Mouse (Mus musculus) cerebellum, adult 11-12 months (tissue): ENCODE data around the gene Zdhhc21.

Source experiments
- DNase-seq: peaks from one replicate; pipeline ENCODE4 v3.0.0; 2022

Zdhhc21 gene

GRCm38 (mm10) chr4:82859131-82860125 lies at the start of gene Zdhhc21:
Gene Zdhhc21 (minus strand): TSS chr4:82859958.
- peak; percentile 89 for DNase-seq

- no peak for DNase-seq
Measured at GRCm38 (mm10) chr4:82895227-82895626, 35.5 kb upstream of the Zdhhc21 start.

- no peak for DNase-seq
Measured at GRCm38 (mm10) chr4:82892247-82892646, 32.5 kb upstream of the Zdhhc21 start.

- no peak for DNase-seq
Measured at GRCm38 (mm10) chr4:82891566-82891965, 31.8 kb upstream of the Zdhhc21 start.

- DNase-seq: no peak
Measured at GRCm38 (mm10) chr4:82891049-82891448, 31.3 kb upstream of the Zdhhc21 start.

GRCm38 (mm10) chr4:82890585-82890984 lies 30.8 kb upstream of the Zdhhc21 start:
- no peak for DNase-seq

- DNase-seq: no peak
Measured at GRCm38 (mm10) chr4:82886148-82886547, 26.4 kb upstream of the Zdhhc21 start.

GRCm38 (mm10) chr4:82885535-82885913 lies 25.8 kb upstream of the Zdhhc21 start:
- no peak for DNase-seq

- DNase-seq: peak; percentile 64
Measured at GRCm38 (mm10) chr4:82884636-82885534, 25.1 kb upstream of the Zdhhc21 start, which contains the start of gene Cer1. Gene Cer1 (minus strand): TSS chr4:82885148.

GRCm38 (mm10) chr4:82882500-82882899 lies 22.7 kb upstream of the Zdhhc21 start:
- peak; percentile 3 for DNase-seq

GRCm38 (mm10) chr4:82881366-82881765 lies 21.6 kb upstream of the Zdhhc21 start:
- DNase-seq: no peak

- no peak for DNase-seq
Measured at GRCm38 (mm10) chr4:82880243-82880642, 20.5 kb upstream of the Zdhhc21 start.

GRCm38 (mm10) chr4:82879152-82879551 lies 19.4 kb upstream of the Zdhhc21 start:
- DNase-seq: no peak

- DNase-seq: no peak
Measured at GRCm38 (mm10) chr4:82876656-82877055, 16.9 kb upstream of the Zdhhc21 start.

GRCm38 (mm10) chr4:82875532-82875931 lies 15.8 kb upstream of the Zdhhc21 start:
- DNase-seq: no peak

GRCm38 (mm10) chr4:82874791-82875190 lies 15.0 kb upstream of the Zdhhc21 start:
- DNase-seq: no peak

GRCm38 (mm10) chr4:82872548-82872947 lies 12.8 kb upstream of the Zdhhc21 start:
- DNase-seq: no peak

- no peak for DNase-seq
Measured at GRCm38 (mm10) chr4:82872121-82872520, 12.4 kb upstream of the Zdhhc21 start.

GRCm38 (mm10) chr4:82870931-82871330 lies 11.2 kb upstream of the Zdhhc21 start:
- DNase-seq: no peak

GRCm38 (mm10) chr4:82867731-82868445 lies 8.1 kb upstream of the Zdhhc21 start:
- no peak for DNase-seq

- no peak for DNase-seq
Measured at GRCm38 (mm10) chr4:82867111-82867510, 7.4 kb upstream of the Zdhhc21 start.

- no peak for DNase-seq
Measured at GRCm38 (mm10) chr4:82864974-82865699, 5.4 kb upstream of the Zdhhc21 start.
